Mouse (Mus musculus) adrenal gland, adult (tissue): Measurements from ENCODE around the gene Ell3.

Source experiments
- DNase-seq, 2 experiments: peaks; one replicate each; pipeline ENCODE4 v3.0.0; 2022 to 2023; ENCODE audit warnings: low spot score in 1 of 2; ENCODE audit not compliant: inconsistent age in 2 of 2

Gene Ell3

DNA sequence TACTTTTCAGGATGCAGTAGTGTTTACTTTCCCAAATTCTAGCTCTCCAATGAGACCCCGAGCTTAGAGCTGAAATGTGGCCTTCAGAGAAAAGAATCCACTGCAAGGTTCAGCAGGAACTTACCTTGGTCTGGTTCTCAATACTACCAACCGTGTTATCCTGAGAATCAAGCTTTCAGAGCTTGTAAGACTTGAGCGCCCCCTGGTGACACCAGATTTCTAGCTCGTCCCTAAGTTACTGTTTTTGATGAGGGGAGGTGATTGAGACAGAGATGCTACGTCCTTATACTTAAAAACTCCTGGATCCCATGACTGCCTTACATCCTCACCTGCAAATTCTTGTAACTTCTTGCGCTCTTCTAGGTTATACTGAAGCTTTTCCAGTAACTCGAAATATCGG lies 47.5 kb downstream of the Ell3 start:
- DNase-seq: peak; percentile 73 to 93
